In genomic region chr3:96782236-96782635, GRCm38 (mm10) we compare ENCODE assay signal across 29 mouse cellular contexts. TPM values are rescaled to one million over a fixed set of nuclear protein-coding genes. Genes with fewer than 3 reads are reported as not detected.
"Had no signal": no experiment of that assay in that cellular context is flagged by ENCODE, and none has a peak within 500 bp of the region (broad histone marks: within the 10 kb centered on the region; RNA-seq: fewer than 3 reads in every experiment).

No protein-coding gene starts in this region.

- H3K4me1 ChIP-seq: midbrain, embryonic 12.5 days; midbrain, embryonic 15.5 days; stomach, embryonic 15.5 days had no signal

- DNase-seq: kidney, adult 18-20 months; kidney, adult 9 months; kidney, postnatal 14 days; kidney, postnatal 4 days; layer of hippocampus, adult 9-11 months; layer of hippocampus, postnatal 36 days; liver, embryonic 13.5 days; lung, adult 2 months; lung, postnatal 14 days; lung, postnatal 4 days; right cerebral cortex, adult 18-20 months; right cerebral cortex, postnatal 14 days; spleen, adult 18-20 months; thymus, postnatal 25 days had no signal

- H3K4me3 ChIP-seq: left cerebral cortex, adult 2 months; liver, embryonic 13.5 days; midbrain, embryonic 12.5 days; midbrain, embryonic 15.5 days; myocyte; stomach, embryonic 15.5 days had no signal

- H3K36me3 ChIP-seq: stomach, embryonic 15.5 days had no signal

- H3K27me3 ChIP-seq: liver, embryonic 13.5 days; midbrain, embryonic 12.5 days; midbrain, embryonic 15.5 days; stomach, embryonic 15.5 days had no signal

- H3K27ac ChIP-seq: left cerebral cortex, adult 2 months; liver, embryonic 13.5 days; midbrain, embryonic 12.5 days; midbrain, embryonic 15.5 days; stomach, embryonic 15.5 days had no signal

- H3K9me3 ChIP-seq: liver, embryonic 13.5 days; midbrain, embryonic 12.5 days; midbrain, embryonic 15.5 days; stomach, embryonic 15.5 days had no signal

- H3K9ac ChIP-seq: liver, embryonic 13.5 days; midbrain, embryonic 12.5 days; midbrain, embryonic 15.5 days; stomach, embryonic 15.5 days had no signal

- H3K4me2 ChIP-seq: liver, embryonic 13.5 days; midbrain, embryonic 12.5 days; midbrain, embryonic 15.5 days; stomach, embryonic 15.5 days had no signal

- ATAC-seq: midbrain, embryonic 15.5 days had no signal

RNA-seq across cellular contexts. Expression of gene Pdzk1, which starts 46.8 kb away (rescaled TPM):
- total RNA-seq: left cerebral cortex, postnatal 10 days; megakaryocyte progenitor cell, adult 5-6 weeks; megakaryocyte-erythroid progenitor cell, adult 5-6 weeks; monocyte, adult 5-6 weeks had no signal
- polyA plus RNA-seq: limb, embryonic 11.5 days; lung, embryonic 16.5 days; midbrain, embryonic 12.5 days; neural tube, embryonic 11.5 days; neural tube, embryonic 14.5 days had no signal

RNA-seq across cellular contexts. Expression of gene Cd160, which starts 46.9 kb away (rescaled TPM):
- total RNA-seq: layer of hippocampus, adult 18-20 months; layer of hippocampus, postnatal 36 days; left cerebral cortex, adult 2 months; left cerebral cortex, postnatal 10 days; left cerebral cortex, postnatal 36 days had no signal
